Mouse (Mus musculus) brain, embryonic 18.5 days (tissue): ENCODE results near the gene Rps9.

ENCODE experiments used
- DNase-seq: peaks from one replicate; pipeline ENCODE4 v3.0.0-alpha.2; 2012; ENCODE audit warnings: low read depth, low spot score

The Rps9 gene

GRCm38 (mm10) chr7:3703879-3704441, at the start of gene Rps9:
Rps9 (plus strand) TSS chr7:3703993.
- peak; percentile 95 for DNase-seq

GRCm38 (mm10) chr7:3656966-3657365, 46.8 kb upstream of the Rps9 start:
- DNase-seq = no peak

GRCm38 (mm10) chr7:3658578-3658977, 45.2 kb upstream of the Rps9 start:
- DNase-seq = no peak

DNA sequence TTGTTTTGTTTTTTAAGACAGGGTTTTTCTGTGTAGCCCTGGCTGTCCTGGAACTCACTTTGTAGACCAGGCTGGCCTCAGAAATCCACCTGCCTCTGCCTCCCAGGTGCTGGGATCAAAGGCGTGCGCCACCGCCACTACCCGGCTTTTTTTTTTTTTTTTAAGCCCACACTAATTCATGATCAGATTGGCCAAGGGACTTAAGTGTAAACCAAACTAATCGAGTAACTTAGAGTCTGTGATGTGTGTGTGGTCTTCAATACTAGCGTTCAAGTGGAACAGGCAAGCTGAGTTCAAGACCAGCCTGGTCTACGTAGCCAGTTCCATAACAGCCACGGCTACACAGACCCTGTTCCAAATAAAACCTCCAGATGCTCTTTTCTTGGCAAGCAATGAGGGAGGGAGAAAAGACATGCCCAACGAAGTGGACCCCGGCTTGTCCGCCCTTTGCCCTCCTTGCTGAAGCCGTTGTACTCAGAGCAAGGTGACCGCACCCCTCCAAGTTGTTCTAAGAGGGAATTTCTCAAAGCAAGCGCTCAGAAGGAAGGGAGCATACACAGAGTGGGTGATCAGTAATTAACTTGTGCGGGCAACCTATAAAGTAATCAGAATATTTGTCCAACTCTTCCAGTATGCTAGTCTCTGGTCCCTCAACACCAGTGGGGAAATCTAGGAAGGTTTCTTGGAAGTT, 39.1 kb upstream of the Rps9 start:
- DNase-seq = no peak

DNA sequence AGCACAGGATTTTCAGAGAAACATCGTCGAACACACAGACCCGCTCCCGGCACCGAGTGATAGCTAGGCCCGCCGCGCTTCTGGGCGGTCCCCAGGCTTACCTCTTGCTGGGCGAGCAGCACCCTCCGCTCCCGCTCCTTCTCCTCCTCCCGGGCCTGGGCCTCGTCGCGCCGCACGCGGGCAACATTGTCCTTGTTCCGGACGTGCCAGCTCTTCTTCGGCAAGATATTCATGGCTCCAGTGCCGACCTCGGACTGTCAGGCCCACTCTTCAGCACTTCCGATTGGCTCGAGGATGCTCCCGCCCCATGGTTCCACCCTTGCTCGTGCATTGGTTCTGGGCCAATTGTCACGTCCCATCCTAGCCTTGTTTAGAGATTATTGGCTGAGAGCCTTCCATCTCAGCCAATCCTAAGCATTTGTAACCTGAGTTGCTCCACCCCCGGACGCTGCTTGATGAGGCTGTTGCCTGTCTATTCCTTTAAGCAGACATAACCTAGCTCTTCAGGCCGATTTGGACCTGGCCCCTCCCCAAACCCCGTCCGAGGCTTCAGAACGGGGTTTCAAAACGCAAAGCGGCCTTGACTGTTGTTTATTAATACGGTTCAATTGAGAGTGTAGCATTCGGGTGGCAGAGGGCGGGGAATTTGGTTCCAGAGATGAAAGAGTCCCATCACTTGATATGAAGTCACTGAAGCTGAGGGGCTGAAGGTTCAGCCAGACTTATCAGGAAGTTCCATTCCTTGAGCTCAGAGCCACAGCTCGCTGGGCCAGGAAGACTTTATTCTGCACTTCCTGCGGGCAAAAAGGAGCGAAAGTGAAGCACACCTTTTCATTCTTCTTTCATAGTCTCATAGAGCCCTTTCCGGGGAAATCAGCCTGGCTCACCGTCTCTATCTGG, 38.3 kb upstream of the Rps9 start, which contains the start of gene Leng1:
TSS of gene Leng1 (minus strand) at position 626 of the 900 bp plus-strand sequence.
- peak; percentile 98 for DNase-seq

- DNase-seq = no peak
Observed at GRCm38 (mm10) chr7:3666921-3667391, 36.8 kb upstream of the Rps9 start.

- DNase-seq = no peak
Observed at GRCm38 (mm10) chr7:3674507-3675227, 29.1 kb upstream of the Rps9 start.

GRCm38 (mm10) chr7:3675228-3675548, 28.6 kb upstream of the Rps9 start:
- DNase-seq = no peak

- no peak for DNase-seq
Observed at GRCm38 (mm10) chr7:3676371-3676770, 27.4 kb upstream of the Rps9 start.

- DNase-seq = no peak
Observed at GRCm38 (mm10) chr7:3677342-3677741, 26.5 kb upstream of the Rps9 start, which contains the start of gene Tmc4. Tmc4 (minus strand) TSS chr7:3677553.

- DNase-seq = no peak
Observed at GRCm38 (mm10) chr7:3683908-3684550, 19.8 kb upstream of the Rps9 start.

- no peak for DNase-seq
Observed at GRCm38 (mm10) chr7:3684698-3685097, 19.1 kb upstream of the Rps9 start.

- DNase-seq = no peak
Observed at GRCm38 (mm10) chr7:3685400-3686187, 18.2 kb upstream of the Rps9 start.

- no peak for DNase-seq
Observed at GRCm38 (mm10) chr7:3691919-3692318, 11.9 kb upstream of the Rps9 start.

DNA sequence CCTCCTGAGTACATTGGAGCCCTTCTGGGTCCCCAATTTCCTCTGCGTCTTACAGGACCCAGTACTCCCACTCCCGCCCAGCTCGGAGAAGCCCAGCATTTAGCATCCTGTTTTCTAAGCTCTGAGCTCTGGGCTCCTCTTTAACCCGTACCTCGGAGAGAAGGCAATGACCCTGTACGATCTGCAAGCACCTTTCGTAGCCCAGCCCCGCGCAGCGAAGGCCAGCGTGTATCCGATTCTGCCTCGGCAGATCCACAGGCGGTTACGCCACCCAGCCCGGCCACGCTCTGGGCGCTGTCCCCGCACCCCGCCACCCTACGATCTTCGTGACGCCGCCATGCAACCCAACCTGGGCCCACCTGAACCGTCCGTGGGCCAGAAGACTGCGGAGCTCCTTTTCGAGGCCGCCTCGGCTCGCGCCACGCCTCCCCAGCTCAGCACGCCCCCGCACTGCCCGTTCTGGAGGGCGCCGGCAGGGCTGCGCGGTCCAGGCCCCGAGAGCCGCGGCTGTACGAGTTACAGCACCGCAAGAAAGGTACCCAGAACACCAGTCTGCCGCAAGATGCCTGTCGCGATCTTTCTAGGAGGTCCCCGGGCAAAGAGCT, 11.3 kb upstream of the Rps9 start, which contains the start of gene Tsen34:
TSS of gene Tsen34 (plus strand) at position 482 of the 605 bp plus-strand sequence.
- DNase-seq = no peak

GRCm38 (mm10) chr7:3692987-3693808, 10.6 kb upstream of the Rps9 start, which contains the start of gene Mboat7:
Mboat7 (minus strand) TSS chr7:3693523.
- DNase-seq = peak; percentile 99

DNA sequence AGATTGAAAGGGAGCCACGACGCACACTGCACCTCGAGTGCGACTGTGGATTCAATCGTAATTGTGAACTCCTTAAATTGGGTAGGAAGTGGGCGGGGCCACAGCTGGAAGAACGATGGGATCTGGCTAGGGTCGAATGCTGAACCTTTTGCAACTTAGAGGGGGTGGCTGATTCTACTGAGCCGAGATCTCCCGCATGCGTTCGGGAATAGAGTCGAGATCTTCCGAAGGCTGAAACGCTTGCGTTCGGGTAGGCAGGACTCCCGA, 10.1 kb upstream of the Rps9 start:
- no peak for DNase-seq

- DNase-seq = peak; percentile 76
Observed at GRCm38 (mm10) chr7:3694076-3694948, 9.5 kb upstream of the Rps9 start.
